Mouse (Mus musculus) G1E (cell line): ENCODE measurements around the gene Pik3ip1.

Experiments used
- CTCF ChIP-seq: IDR thresholded peaks from 2 replicates; pipeline ENCODE4 v1.5.1; 2012; ENCODE audit warnings: low read depth, low read length, inconsistent platforms, mixed read lengths
- GATA1 ChIP-seq: IDR thresholded peaks from 2 replicates; pipeline ENCODE4 v1.6.1; 2012; ENCODE audit warnings: borderline replicate concordance, low read length, inconsistent platforms, mixed read lengths
- GATA2 ChIP-seq: IDR thresholded peaks from 2 replicates; pipeline ENCODE4 v1.6.1; 2012; ENCODE audit warnings: low read depth, low read length, inconsistent platforms, borderline replicate concordance
- POLR2AphosphoS5 ChIP-seq: IDR thresholded peaks from 2 replicates; pipeline ENCODE4 v1.6.1; 2012; ENCODE audit warnings: low read depth, low read length, inconsistent platforms; ENCODE audit not compliant: insufficient replicate concordance
- TAL1 ChIP-seq: conservative IDR thresholded peaks from 2 replicates; pipeline ENCODE4 v1.6.1; 2012; ENCODE audit warnings: low read depth, low read length, inconsistent platforms, mixed read lengths

- TF ChIP-seq CTCF (no peak), TAL1 (no peak), GATA2 (no peak), GATA1 (no peak), POLR2AphosphoS5 (no peak)
Measured at GRCm38 (mm10) chr11:3287131-3287530, 43.1 kb upstream of the Pik3ip1 start.
